Mouse (Mus musculus): Measurements from ENCODE around the gene Gm10840. TPM values are rescaled to one million over a fixed set of nuclear protein-coding genes. Genes with fewer than 3 reads are reported as not detected.

Gm10840 gene
- polyA plus RNA-seq, 1 experiment from 2014 or later, result not detected

DNA sequence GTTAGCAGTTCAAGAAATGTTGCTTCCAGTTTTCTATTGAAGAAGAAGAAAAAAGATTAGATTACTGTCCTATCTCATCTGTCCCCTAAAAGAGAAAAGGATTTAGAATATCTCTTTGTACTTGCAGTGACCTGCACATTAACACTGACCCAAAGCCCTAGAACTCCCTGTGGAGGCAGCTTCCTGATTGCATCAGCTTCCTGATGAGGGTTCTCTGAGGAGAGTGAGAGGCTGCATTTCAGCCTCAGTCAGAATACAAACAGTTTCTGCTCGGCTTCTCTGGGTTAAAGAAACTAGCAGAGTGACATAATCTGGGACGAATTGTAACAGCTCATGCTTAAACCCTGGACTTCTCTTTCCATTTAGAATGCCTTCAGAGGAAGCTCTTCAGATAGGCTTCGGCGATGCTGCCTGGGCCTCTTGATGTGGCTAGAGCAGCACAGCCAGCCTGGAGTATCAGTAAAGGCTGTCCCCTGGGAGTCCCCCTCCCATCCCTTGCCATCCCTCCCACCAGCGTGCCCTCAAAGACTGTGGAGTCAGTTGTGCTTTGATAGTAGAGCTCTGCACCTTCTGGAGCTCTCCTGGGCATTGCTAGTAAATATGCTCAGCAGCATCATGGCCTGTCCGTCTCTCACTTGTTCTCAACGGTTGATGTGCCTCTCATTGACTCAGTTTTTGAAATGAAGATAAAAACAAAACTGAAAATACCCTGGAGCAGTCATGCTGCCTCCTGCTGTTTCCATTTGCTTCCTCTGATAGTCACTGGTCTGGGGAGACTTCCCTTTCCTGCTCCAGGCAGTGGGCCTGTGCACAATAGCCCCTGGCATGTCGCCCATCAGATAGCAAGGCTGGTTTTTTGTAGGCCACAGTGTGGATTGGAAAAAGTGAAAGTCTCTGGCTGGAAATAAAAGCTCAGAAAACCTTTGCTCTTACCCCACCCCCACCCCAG, 25.8 kb upstream of the Gm10840 start:
- Histone ChIP-seq H3K9ac (ENCODE audit: low read length) (no peak overlapping the region), H3K27ac (ENCODE audit: low read depth, low read length) (peak overlapping the region; percentile 41), H3K4me2 (no peak overlapping the region), H3K4me1 (ENCODE audit: control insufficient read depth, insufficient read depth, low read length) (peaks cover 3% of the 10 kb centered on the region; the same call in 1 of the 2 replicates), H3K36me3 (ENCODE audit: control insufficient read depth, insufficient read depth, low read length) (no peaks in the 10 kb centered on the region), H3K9me3 (ENCODE audit: control insufficient read depth, low read length) (no peaks in the 10 kb centered on the region), H3K4me3 (ENCODE audit: low read depth, low read length) (no peak overlapping the region), H3K27me3 (ENCODE audit: control insufficient read depth, insufficient read depth, low read length) (no peaks in the 10 kb centered on the region)
- no peak for ATAC-seq (ENCODE audit: low FRiP score)
- DNase-seq (ENCODE audit: low spot score, missing footprints), result no peak
- 47% methylated on average over 8 of the region's 8 CpGs for WGBS

DNA sequence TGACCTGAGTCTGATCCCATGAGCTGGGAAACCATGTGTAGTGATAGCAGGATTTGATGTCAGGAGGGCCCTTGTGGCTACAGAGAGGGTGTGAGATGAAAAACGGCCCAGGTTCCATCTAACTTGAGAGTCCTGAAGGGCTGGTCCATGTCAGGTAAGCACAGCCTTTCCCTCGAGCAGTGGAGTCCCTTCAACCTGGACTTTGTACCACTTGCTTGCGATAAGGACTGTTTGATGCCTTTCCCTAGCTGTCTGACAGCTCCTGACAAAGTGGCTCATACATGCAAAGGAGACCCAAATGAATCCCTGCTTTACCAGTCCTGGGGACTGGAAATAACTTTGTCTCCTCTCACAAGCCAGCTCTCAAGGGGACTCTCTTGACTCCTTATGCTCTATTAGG, 9.4 kb upstream of the Gm10840 start:
- Histone ChIP-seq H3K4me2 (no peak overlapping the region), H3K27me3 (ENCODE audit: control insufficient read depth, insufficient read depth, low read length) (no peaks in the 10 kb centered on the region), H3K4me1 (ENCODE audit: control insufficient read depth, insufficient read depth, low read length) (no peaks in the 10 kb centered on the region), H3K9ac (ENCODE audit: low read length) (no peak overlapping the region), H3K27ac (ENCODE audit: low read depth, low read length) (no peak overlapping the region), H3K4me3 (ENCODE audit: low read depth, low read length) (no peak overlapping the region), H3K9me3 (ENCODE audit: control insufficient read depth, low read length) (no peaks in the 10 kb centered on the region), H3K36me3 (ENCODE audit: control insufficient read depth, insufficient read depth, low read length) (peaks cover 17% of the 10 kb centered on the region)
- ATAC-seq (ENCODE audit: low FRiP score), result no peak
- WGBS, result 94% methylated on average over 3 of the region's 3 CpGs
- no peak for DNase-seq (ENCODE audit: low spot score, missing footprints)

DNA sequence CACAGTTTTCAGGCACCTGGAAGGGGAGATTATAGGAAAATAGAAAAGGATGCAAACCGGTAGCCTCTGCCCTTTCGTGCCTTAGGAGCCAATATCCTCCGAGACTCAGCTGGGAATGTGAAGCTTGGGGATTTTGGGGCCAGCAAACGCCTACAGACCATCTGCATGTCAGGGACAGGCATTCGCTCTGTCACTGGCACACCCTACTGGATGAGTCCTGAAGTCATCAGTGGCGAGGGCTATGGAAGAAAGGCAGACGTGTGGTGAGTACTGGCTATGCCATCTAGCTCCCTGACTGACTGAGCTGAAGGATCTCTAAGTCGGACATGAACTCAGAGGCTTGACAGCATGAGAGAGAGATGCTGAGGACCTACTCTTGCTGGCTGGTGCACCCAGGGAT, 8.5 kb upstream of the Gm10840 start:
- Histone ChIP-seq H3K9me3 (ENCODE audit: control insufficient read depth, low read length) (no peaks in the 10 kb centered on the region), H3K4me1 (ENCODE audit: control insufficient read depth, insufficient read depth, low read length) (no peaks in the 10 kb centered on the region), H3K36me3 (ENCODE audit: control insufficient read depth, insufficient read depth, low read length) (peaks cover 23% of the 10 kb centered on the region), H3K27ac (ENCODE audit: low read depth, low read length) (no peak overlapping the region), H3K27me3 (ENCODE audit: control insufficient read depth, insufficient read depth, low read length) (no peaks in the 10 kb centered on the region), H3K4me2 (no peak overlapping the region), H3K9ac (ENCODE audit: low read length) (no peak overlapping the region), H3K4me3 (ENCODE audit: low read depth, low read length) (no peak overlapping the region)
- DNase-seq (ENCODE audit: low spot score, missing footprints), result no peak
- ATAC-seq (ENCODE audit: low FRiP score), result no peak
- 86% methylated on average over 8 of the region's 8 CpGs for WGBS

DNA sequence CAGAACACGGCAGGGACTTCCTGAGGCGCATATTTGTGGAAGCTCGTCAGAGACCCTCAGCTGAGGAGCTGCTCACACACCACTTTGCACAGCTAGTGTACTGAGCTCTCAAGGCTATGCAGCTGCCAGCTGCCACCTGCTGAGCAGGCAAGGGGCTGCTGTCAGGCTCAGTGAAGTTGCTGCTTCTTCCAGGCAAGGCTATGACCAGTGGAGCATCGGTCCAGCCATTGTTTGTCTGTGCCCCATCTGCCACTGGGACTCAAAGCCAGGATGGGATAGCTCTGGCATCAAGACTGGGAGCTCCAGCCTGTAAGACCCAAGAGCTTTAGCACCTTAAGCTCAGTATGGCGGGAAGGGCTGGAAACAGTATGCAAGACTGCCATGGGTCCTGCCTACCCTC, 6.6 kb upstream of the Gm10840 start:
- Histone ChIP-seq H3K9ac (ENCODE audit: low read length) (no peak overlapping the region), H3K9me3 (ENCODE audit: control insufficient read depth, low read length) (no peaks in the 10 kb centered on the region), H3K4me3 (ENCODE audit: low read depth, low read length) (no peak overlapping the region), H3K36me3 (ENCODE audit: control insufficient read depth, insufficient read depth, low read length) (peaks cover 21% of the 10 kb centered on the region), H3K4me2 (no peak overlapping the region), H3K4me1 (ENCODE audit: control insufficient read depth, insufficient read depth, low read length) (peaks cover 9% of the 10 kb centered on the region), H3K27ac (ENCODE audit: low read depth, low read length) (no peak overlapping the region), H3K27me3 (ENCODE audit: control insufficient read depth, insufficient read depth, low read length) (no peaks in the 10 kb centered on the region)
- ATAC-seq (ENCODE audit: low FRiP score) (no peak), DNase-seq (ENCODE audit: low spot score, missing footprints) (no peak)
- WGBS, result 83% methylated on average over 5 of the region's 5 CpGs

DNA sequence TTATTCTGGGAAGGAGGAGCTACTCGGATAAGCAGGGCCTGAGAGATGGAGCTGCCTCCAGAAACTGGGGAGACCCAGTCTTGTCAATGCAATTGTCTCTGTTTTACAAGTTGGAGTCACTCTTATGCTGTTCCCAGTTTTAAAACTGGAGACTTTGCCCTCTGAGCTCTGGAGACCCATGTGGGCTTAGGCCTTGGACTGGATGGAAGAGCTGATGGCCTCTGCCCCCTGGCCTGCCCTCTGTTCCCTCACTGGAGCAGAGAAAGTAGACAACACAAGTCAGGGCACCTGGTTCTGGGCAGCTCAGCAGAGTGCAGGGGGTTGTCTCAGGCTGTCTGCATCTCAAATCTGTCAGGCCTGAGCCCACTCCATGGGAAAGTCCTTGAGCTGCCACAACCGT, 5.9 kb upstream of the Gm10840 start:
- DNase-seq (ENCODE audit: low spot score, missing footprints), result peak; percentile 75
- H3K9me3 ChIP-seq (ENCODE audit: control insufficient read depth, low read length), result no peaks in the 10 kb centered on the region
- no peak overlapping the region for H3K4me2 ChIP-seq
- no peak for ATAC-seq (ENCODE audit: low FRiP score)
- no peaks in the 10 kb centered on the region for H3K27me3 ChIP-seq (ENCODE audit: control insufficient read depth, insufficient read depth, low read length)
- 74% methylated on average over 2 of the region's 2 CpGs for WGBS
- H3K27ac ChIP-seq (ENCODE audit: low read depth, low read length), result no peak overlapping the region
- H3K9ac ChIP-seq (ENCODE audit: low read length), result no peak overlapping the region
- H3K4me3 ChIP-seq (ENCODE audit: low read depth, low read length), result no peak overlapping the region
- peaks cover 12% of the 10 kb centered on the region for H3K4me1 ChIP-seq (ENCODE audit: control insufficient read depth, insufficient read depth, low read length)
- H3K36me3 ChIP-seq (ENCODE audit: control insufficient read depth, insufficient read depth, low read length), result peaks cover 21% of the 10 kb centered on the region

DNA sequence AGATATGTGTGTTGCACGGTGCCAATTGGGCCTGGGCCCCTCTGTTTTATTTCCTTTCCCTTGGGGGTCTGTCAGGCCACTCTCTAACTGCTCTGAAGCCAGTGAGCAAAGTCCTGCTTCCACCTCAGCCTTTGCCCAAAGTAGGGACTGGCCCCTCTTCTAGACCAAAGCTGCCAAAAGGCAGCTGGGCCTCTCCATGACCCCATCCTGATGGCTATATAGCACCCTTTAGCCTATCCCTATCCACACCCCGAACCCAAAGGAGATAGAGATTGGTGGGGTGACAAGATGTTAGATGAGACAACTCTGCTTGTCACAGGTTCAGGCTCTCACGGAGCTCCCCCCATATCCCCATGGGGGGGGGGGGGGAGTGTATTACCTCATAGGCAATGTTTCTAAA, 4.9 kb upstream of the Gm10840 start:
- ATAC-seq (ENCODE audit: low FRiP score) (no peak), DNase-seq (ENCODE audit: low spot score, missing footprints) (peak; percentile 82)

DNA sequence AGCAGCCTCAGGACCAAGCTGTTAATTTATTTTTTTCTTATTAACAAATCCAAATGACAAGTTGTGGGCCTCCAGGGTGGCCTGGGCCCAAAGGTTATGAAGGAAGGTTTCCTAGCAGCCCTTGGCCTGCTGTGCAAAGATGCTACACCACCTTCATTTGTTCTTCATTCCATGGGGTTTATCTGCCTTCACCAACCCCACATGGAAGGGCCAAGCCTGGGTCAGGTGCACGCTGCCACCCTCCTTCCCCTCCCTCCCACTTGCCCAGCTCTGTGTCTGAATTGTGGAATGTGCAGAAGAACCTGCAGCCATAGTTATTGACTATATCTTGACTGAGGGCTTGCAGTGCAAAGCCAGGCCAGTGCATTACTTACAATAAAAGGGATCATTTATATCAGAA, 4.4 kb upstream of the Gm10840 start:
- Histone ChIP-seq H3K9me3 (ENCODE audit: control insufficient read depth, low read length) (no peaks in the 10 kb centered on the region), H3K9ac (ENCODE audit: low read length) (no peak overlapping the region), H3K27ac (ENCODE audit: low read depth, low read length) (no peak overlapping the region), H3K4me3 (ENCODE audit: low read depth, low read length) (no peak overlapping the region), H3K36me3 (ENCODE audit: control insufficient read depth, insufficient read depth, low read length) (peaks cover 13% of the 10 kb centered on the region), H3K27me3 (ENCODE audit: control insufficient read depth, insufficient read depth, low read length) (no peaks in the 10 kb centered on the region), H3K4me1 (ENCODE audit: control insufficient read depth, insufficient read depth, low read length) (peaks cover 20% of the 10 kb centered on the region), H3K4me2 (no peak overlapping the region)
- DNase-seq (ENCODE audit: low spot score, missing footprints), result no peak
- 82% methylated on average over 1 of the region's 1 CpGs for WGBS
- no peak for ATAC-seq (ENCODE audit: low FRiP score)

More for the DNA sequence above, 4.9 kb upstream of the Gm10840 start:
- Histone ChIP-seq H3K4me1 (ENCODE audit: control insufficient read depth, insufficient read depth, low read length) (peaks cover 15% of the 10 kb centered on the region), H3K4me3 (ENCODE audit: low read depth, low read length) (no peak overlapping the region), H3K27me3 (ENCODE audit: control insufficient read depth, insufficient read depth, low read length) (no peaks in the 10 kb centered on the region), H3K9me3 (ENCODE audit: control insufficient read depth, low read length) (no peaks in the 10 kb centered on the region), H3K4me2 (no peak overlapping the region), H3K9ac (ENCODE audit: low read length) (no peak overlapping the region), H3K36me3 (ENCODE audit: control insufficient read depth, insufficient read depth, low read length) (peaks cover 16% of the 10 kb centered on the region), H3K27ac (ENCODE audit: low read depth, low read length) (no peak overlapping the region)
- WGBS, result 78% methylated on average over 3 of the region's 3 CpGs

DNA sequence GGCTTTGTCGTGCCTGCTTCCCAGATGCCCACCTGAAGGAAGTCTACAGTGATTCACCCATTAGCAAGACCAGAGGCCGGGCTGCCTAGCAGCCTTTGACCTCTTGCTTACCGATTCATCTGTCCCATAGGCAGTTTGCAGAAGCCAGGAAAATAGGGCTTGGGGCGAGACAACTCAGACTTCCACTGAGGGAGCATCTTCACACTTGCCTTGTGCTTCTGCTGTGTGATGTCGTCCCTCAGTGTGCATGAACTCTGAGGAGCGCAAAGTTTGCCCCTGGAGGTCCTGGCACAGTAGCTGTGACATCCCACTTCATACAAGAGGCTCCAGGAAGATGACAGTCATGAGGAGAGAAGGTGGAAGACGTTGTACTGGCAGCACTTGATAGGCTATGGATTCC, 3.5 kb upstream of the Gm10840 start:
- no peaks in the 10 kb centered on the region for H3K27me3 ChIP-seq (ENCODE audit: control insufficient read depth, insufficient read depth, low read length)
- no peak overlapping the region for H3K4me3 ChIP-seq (ENCODE audit: low read depth, low read length)
- H3K4me1 ChIP-seq (ENCODE audit: control insufficient read depth, insufficient read depth, low read length), result peaks cover 22% of the 10 kb centered on the region
- ATAC-seq (ENCODE audit: low FRiP score), result no peak
- DNase-seq (ENCODE audit: low spot score, missing footprints), result no peak
- WGBS, result 89% methylated on average over 7 of the region's 7 CpGs
- no peaks in the 10 kb centered on the region for H3K9me3 ChIP-seq (ENCODE audit: control insufficient read depth, low read length)
- H3K27ac ChIP-seq (ENCODE audit: low read depth, low read length), result no peak overlapping the region
- H3K36me3 ChIP-seq (ENCODE audit: control insufficient read depth, insufficient read depth, low read length), result peaks cover 10% of the 10 kb centered on the region
- no peak overlapping the region for H3K9ac ChIP-seq (ENCODE audit: low read length)
- H3K4me2 ChIP-seq, result no peak overlapping the region

DNA sequence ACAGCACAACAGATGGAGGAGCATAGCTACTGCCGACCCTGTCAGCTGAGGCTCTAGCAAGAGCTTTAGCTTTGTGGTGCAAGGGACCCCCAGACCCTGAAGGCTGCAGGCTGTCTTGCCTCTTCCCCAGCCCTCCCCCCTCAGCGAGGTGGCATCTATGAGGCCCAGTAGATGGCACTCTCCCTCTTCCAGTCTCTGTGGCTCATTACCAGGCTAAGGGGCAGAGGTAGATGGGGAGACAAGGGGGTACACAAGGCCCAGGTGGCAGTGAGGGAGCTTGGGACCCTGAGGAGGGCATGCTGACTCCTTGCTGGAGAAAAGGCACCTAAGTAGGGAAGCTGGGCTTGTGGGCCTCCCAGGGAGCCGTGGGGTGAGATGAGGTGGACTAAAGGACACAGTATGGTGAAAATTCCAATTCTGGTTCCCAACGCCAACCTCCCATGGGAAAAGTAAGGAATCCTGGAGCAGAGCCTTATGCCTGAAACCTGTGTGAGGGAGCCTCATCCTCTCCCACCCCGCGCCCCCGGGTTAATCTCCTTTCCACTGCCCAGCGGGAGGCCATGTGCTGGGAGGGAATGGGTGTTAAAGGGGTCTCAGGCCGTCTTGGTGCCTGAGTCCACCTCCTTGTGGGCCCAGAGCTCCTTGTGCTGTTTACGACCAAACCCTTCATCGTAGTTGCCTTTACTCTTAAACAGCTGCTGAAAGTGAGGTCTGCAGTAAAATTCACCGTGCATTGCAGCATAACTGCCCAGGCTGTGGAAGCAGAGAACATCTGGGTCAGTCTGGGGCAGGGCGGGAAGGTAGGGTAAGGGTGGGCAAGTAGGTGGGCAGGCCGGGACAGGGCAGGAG, 2.3 kb upstream of the Gm10840 start:
- H3K4me1 ChIP-seq (ENCODE audit: control insufficient read depth, insufficient read depth, low read length), result peaks cover 22% of the 10 kb centered on the region
- H3K4me2 ChIP-seq, result peak overlapping the region; percentile 95
- H3K27ac ChIP-seq (ENCODE audit: low read depth, low read length), result peak overlapping the region; percentile 97; the same call in 1 of the 2 replicates
- peak; percentile 90 for DNase-seq (ENCODE audit: low spot score, missing footprints)
- ATAC-seq (ENCODE audit: low FRiP score), result no peak
- H3K9ac ChIP-seq (ENCODE audit: low read length), result peak overlapping the region; percentile 97
- H3K27me3 ChIP-seq (ENCODE audit: control insufficient read depth, insufficient read depth, low read length), result no peaks in the 10 kb centered on the region
- H3K4me3 ChIP-seq (ENCODE audit: low read depth, low read length), result peak overlapping the region; percentile 83
- 52% methylated on average over 14 of the region's 14 CpGs for WGBS
- peaks cover 6% of the 10 kb centered on the region for H3K36me3 ChIP-seq (ENCODE audit: control insufficient read depth, insufficient read depth, low read length)
- H3K9me3 ChIP-seq (ENCODE audit: control insufficient read depth, low read length), result no peaks in the 10 kb centered on the region
